Mouse (Mus musculus) ZHBTc4 (cell line): ENCODE data around the gene Btn1a1.

Experiments
- DNase-seq: peaks from one replicate; pipeline ENCODE4 v3.0.0-alpha.2; 2011; ENCODE audit warnings: low read depth, low spot score

Gene Btn1a1

GRCm38 (mm10) chr13:23485271-23485670 lies 19.6 kb upstream of the Btn1a1 start:
- DNase-seq = no peak

GRCm38 (mm10) chr13:23483153-23483552 lies 17.5 kb upstream of the Btn1a1 start:
- DNase-seq = no peak

- DNase-seq = no peak
Measured at GRCm38 (mm10) chr13:23475658-23476057, 10.0 kb upstream of the Btn1a1 start.

GRCm38 (mm10) chr13:23466911-23467310 lies 1.2 kb upstream of the Btn1a1 start:
- DNase-seq = peak; percentile 91

GRCm38 (mm10) chr13:23466306-23466705 lies 605 bp upstream of the Btn1a1 start:
- peak; percentile 42 for DNase-seq

- DNase-seq = no peak
Measured at GRCm38 (mm10) chr13:23464841-23465366, 797 bp downstream of the Btn1a1 start.

GRCm38 (mm10) chr13:23464224-23464637 lies 1.5 kb downstream of the Btn1a1 start:
- no peak for DNase-seq

- DNase-seq = peak; percentile 91
Measured at GRCm38 (mm10) chr13:23463381-23464223, 2.1 kb downstream of the Btn1a1 start.

GRCm38 (mm10) chr13:23462669-23463068 lies 3.0 kb downstream of the Btn1a1 start:
- no peak for DNase-seq

- no peak for DNase-seq
Measured at GRCm38 (mm10) chr13:23462063-23462462, 3.6 kb downstream of the Btn1a1 start.

GRCm38 (mm10) chr13:23459264-23459846 lies 6.3 kb downstream of the Btn1a1 start:
- peak; percentile 56 for DNase-seq

- no peak for DNase-seq
Measured at GRCm38 (mm10) chr13:23453926-23454325, 11.8 kb downstream of the Btn1a1 start.

GRCm38 (mm10) chr13:23453362-23453862 lies 12.3 kb downstream of the Btn1a1 start:
- DNase-seq = peak; percentile 88

- DNase-seq = peak; percentile 90
Measured at GRCm38 (mm10) chr13:23450398-23450797, 15.3 kb downstream of the Btn1a1 start.

- peak; percentile 94 for DNase-seq
Measured at GRCm38 (mm10) chr13:23449235-23450095, 16.2 kb downstream of the Btn1a1 start.

- DNase-seq = no peak
Measured at GRCm38 (mm10) chr13:23448758-23449157, 16.9 kb downstream of the Btn1a1 start.

GRCm38 (mm10) chr13:23446498-23446952 lies 19.2 kb downstream of the Btn1a1 start:
- peak; percentile 91 for DNase-seq

- peak; percentile 96 for DNase-seq
Measured at GRCm38 (mm10) chr13:23445561-23446320, 20.0 kb downstream of the Btn1a1 start.

- no peak for DNase-seq
Measured at GRCm38 (mm10) chr13:23445156-23445555, 20.5 kb downstream of the Btn1a1 start.

- DNase-seq = no peak
Measured at GRCm38 (mm10) chr13:23444451-23444850, 21.2 kb downstream of the Btn1a1 start.

- DNase-seq = peak; percentile 71
Measured at GRCm38 (mm10) chr13:23439901-23440300, 25.8 kb downstream of the Btn1a1 start.
